In the genomic region with DNA sequence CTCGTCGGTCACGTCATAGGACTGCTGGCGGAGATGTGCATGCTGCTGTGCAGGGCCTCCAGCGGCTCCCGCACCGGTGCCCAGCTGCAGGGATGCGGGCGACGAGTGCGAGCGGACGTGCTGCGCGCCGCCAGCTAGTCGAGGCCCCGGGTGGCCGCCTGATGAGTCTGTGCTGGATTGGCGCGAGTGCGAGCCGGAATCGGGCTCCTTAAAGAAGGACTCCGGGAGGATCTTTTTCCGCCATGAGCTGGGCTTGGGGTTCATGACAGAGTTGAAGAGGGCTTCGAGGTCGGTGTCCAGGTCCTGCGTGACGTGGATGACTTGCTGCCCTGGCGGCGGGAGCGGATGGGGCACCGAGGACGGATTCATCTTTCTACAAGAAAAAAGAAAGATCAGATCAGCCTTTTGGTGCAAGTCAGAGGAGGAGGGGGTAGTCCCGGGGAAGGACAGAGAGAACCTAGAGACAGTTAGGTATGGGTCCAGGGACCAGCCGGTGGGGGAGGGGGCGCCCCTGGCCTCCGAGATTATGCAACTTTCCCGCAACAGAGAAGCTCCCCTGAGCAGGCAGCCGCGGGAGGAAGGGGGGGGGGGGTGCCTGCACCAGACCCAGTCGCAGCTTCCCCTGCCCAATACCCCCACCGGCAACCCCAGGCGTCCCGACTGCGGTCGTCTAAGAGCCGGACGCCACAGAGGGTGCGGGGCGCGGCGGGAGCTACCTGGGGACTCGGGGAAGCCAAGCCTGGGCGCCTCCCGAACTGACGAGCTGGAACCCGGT, we compare ENCODE assay signal across 9 mouse cellular contexts. TPM values are rescaled to one million over a fixed set of nuclear protein-coding genes. Genes with fewer than 3 reads are reported as not detected.
DNase-seq lines count a peak whose midpoint lies in the region; ATAC-seq and TF ChIP-seq lines count a peak whose summit lies in the region.
"Had no signal": no experiment of that assay in that cellular context is flagged by ENCODE, and none has a peak within 500 bp of the region (broad histone marks: within the 10 kb centered on the region; RNA-seq: fewer than 3 reads in every experiment).

No protein-coding gene starts in this region.

- peaks cover 10% of the 10 kb centered on the region; the same call in 1 of the 2 replicates for H3K79me2 ChIP-seq in liver, adult 2 months (ENCODE audit: control insufficient read depth, insufficient read depth, low read length)

- peak overlapping the region; percentile 68 for H3K4me2 ChIP-seq in embryonic facial prominence, embryonic 11.5 days (ENCODE audit: low read depth, low read length)
- peak overlapping the region; percentile 85 for H3K4me2 ChIP-seq in neural tube, embryonic 11.5 days (ENCODE audit: low read depth)

- ATAC-seq in embryonic facial prominence, embryonic 11.5 days (replicated peaks; ENCODE audit: insufficient number of reproducible peaks, low FRiP score, low TSS enrichment, low read depth): peak; percentile 74
- peak; percentile 64 for ATAC-seq in neural tube, embryonic 11.5 days (ENCODE audit: insufficient read depth, low FRiP score, low TSS enrichment)

- TF ChIP-seq POLR2A in kidney, adult 2 months (IDR thresholded peaks at IDR 0.05; ENCODE audit: low read depth, low read length): no peak
- TF ChIP-seq POLR2A in liver, adult 2 months (IDR thresholded peaks at IDR 0.05; ENCODE audit: extremely low read depth, insufficient read depth, low read length): no peak

- H3K36me3 ChIP-seq in embryonic facial prominence, embryonic 11.5 days (replicated peaks; ENCODE audit: control insufficient read depth, insufficient read depth, low read depth, low read length): no peaks in the 10 kb centered on the region; the same call in 1 of the 2 replicates
- H3K36me3 ChIP-seq in kidney, adult 2 months (ENCODE audit: control insufficient read depth, insufficient read depth, low read length): no peaks in the 10 kb centered on the region; the same call in 1 of the 2 replicates
- H3K36me3 ChIP-seq in liver, adult 2 months (ENCODE audit: control insufficient read depth, insufficient read depth, low read length): no peaks in the 10 kb centered on the region
- no peaks in the 10 kb centered on the region for H3K36me3 ChIP-seq in neural tube, embryonic 11.5 days (ENCODE audit: control insufficient read depth, insufficient read depth, low read length)

- 0 out of 2 replicates have a peak, but pooled peaks have one; percentile 7 for TF ChIP-seq CTCF in kidney, adult 2 months (conservative IDR thresholded peaks at IDR 0.05; ENCODE audit: insufficient read depth, insufficient read length, low read depth, low read length)
- TF ChIP-seq CTCF in liver, adult 2 months (IDR thresholded peaks at IDR 0.05; ENCODE audit: low read depth, low read length): peak; percentile 43

- no peaks in the 10 kb centered on the region for H3K9me3 ChIP-seq in embryonic facial prominence, embryonic 11.5 days (replicated peaks; ENCODE audit: control insufficient read depth, low read length)
- H3K9me3 ChIP-seq in neural tube, embryonic 11.5 days (ENCODE audit: control insufficient read depth, low read length): no peaks in the 10 kb centered on the region

- H3K9ac ChIP-seq in embryonic facial prominence, embryonic 11.5 days (replicated peaks; ENCODE audit: low read length): peak overlapping the region; percentile 78
- peak overlapping the region; percentile 81 for H3K9ac ChIP-seq in liver, adult 2 months (ENCODE audit: low read depth, low read length)
- peak overlapping the region; percentile 78 for H3K9ac ChIP-seq in neural tube, embryonic 11.5 days (ENCODE audit: low read length)

- no peaks in the 10 kb centered on the region for H3K27me3 ChIP-seq in embryonic facial prominence, embryonic 11.5 days (ENCODE audit: control insufficient read depth, insufficient read depth, low read length)
- H3K27me3 ChIP-seq in kidney, adult 2 months (replicated peaks; ENCODE audit: control insufficient read depth, insufficient read depth, low read length): no peaks in the 10 kb centered on the region
- H3K27me3 ChIP-seq in liver, adult 2 months (ENCODE audit: control insufficient read depth, insufficient read depth, low read length): no peaks in the 10 kb centered on the region
- H3K27me3 ChIP-seq in neural tube, embryonic 11.5 days (ENCODE audit: control insufficient read depth, insufficient read depth, low read length): no peaks in the 10 kb centered on the region

- peak overlapping the region; percentile 76 for H3K27ac ChIP-seq in embryonic facial prominence, embryonic 11.5 days (replicated peaks; ENCODE audit: low read depth, low read length)
- H3K27ac ChIP-seq in kidney, adult 2 months (ENCODE audit: insufficient read depth, low read depth, low read length): peak overlapping the region; percentile 92
- peak overlapping the region; percentile 41 for H3K27ac ChIP-seq in liver, adult 2 months (replicated peaks; ENCODE audit: insufficient read depth, low read depth, low read length)
- peak overlapping the region; percentile 60; the same call in 1 of the 2 replicates for H3K27ac ChIP-seq in neural tube, embryonic 11.5 days (ENCODE audit: low read depth, low read length)

- DNase-seq in left cerebral cortex, adult 18-20 months (ENCODE audit: low spot score in 2 of 2): peak; percentile 38 to 39
- DNase-seq in left cerebral cortex, adult 11 months (ENCODE audit: low spot score): no peak
- DNase-seq in embryonic facial prominence, embryonic 11.5 days (ENCODE audit: low spot score): peak; percentile 67
- DNase-seq in heart, adult 8-10 months (ENCODE audit: low spot score): peak; percentile 53
- DNase-seq in kidney, adult 2 months: peak; percentile 66
- DNase-seq in liver, adult 2 months (ENCODE audit: extremely low read depth, low read depth, low spot score): no peak
- peak; percentile 72 for DNase-seq in neural tube, embryonic 11.5 days (ENCODE audit: low spot score)
- DNase-seq in urinary bladder, postnatal 14 days (ENCODE audit: low spot score): peak; percentile 57

- H3K4me3 ChIP-seq in embryonic facial prominence, embryonic 11.5 days (ENCODE audit: low read depth, low read length): peak overlapping the region; percentile 81
- peak overlapping the region; percentile 95 for H3K4me3 ChIP-seq in kidney, adult 2 months (ENCODE audit: insufficient read depth, low read depth, low read length)
- peak overlapping the region; percentile 55 for H3K4me3 ChIP-seq in liver, adult 2 months (ENCODE audit: insufficient read depth, low read depth, low read length)
- peak overlapping the region; percentile 84 for H3K4me3 ChIP-seq in neural tube, embryonic 11.5 days (ENCODE audit: low read depth, low read length)

- WGBS in embryonic facial prominence, embryonic 11.5 days: under 1% methylated on average over 57 of the region's 59 CpGs
- under 1% methylated on average over 59 of the region's 59 CpGs for WGBS in kidney, adult 2 months
- under 1% methylated on average over 58 of the region's 59 CpGs for WGBS in liver, adult 2 months
- under 1% methylated on average over 52 of the region's 59 CpGs for WGBS in neural tube, embryonic 11.5 days

- H3K4me1 ChIP-seq in embryonic facial prominence, embryonic 11.5 days (ENCODE audit: control insufficient read depth, insufficient read depth, low read length): peaks cover 7% of the 10 kb centered on the region; the same call in 1 of the 2 replicates
- peaks cover 23% of the 10 kb centered on the region for H3K4me1 ChIP-seq in kidney, adult 2 months (ENCODE audit: control insufficient read depth, insufficient read depth, low read length)
- H3K4me1 ChIP-seq in liver, adult 2 months (ENCODE audit: control insufficient read depth, insufficient read depth, low read length): peaks cover 6% of the 10 kb centered on the region; the same call in 1 of the 2 replicates
- peaks cover 6% of the 10 kb centered on the region; the same call in 1 of the 2 replicates for H3K4me1 ChIP-seq in neural tube, embryonic 11.5 days (ENCODE audit: control insufficient read depth, insufficient read depth, low read length)

RNA-seq across cellular contexts. Expression of gene Wwtr1, which starts 0.6 kb away (rescaled TPM):
- 10 to 100 TPM; 12.1 to 12.5 TPM for total RNA-seq in left cerebral cortex, adult 18-20 months (2021)
- polyA plus RNA-seq in embryonic facial prominence, embryonic 11.5 days (2014; fragmentation: Nextera tagmentation; extraction: Ambion mirVana): 10.4 and 11.7 TPM in 2 replicates
- 10 to 100 TPM; 39.7 to 50.1 (median 46.3) TPM for total RNA-seq in heart, adult 8-10 months (2022)
- 29.6 and 31.2 TPM in 2 replicates for polyA plus RNA-seq in kidney, adult 2 months (2012; rRNA removed)
- 10.5 and 11.9 TPM in 2 replicates for total RNA-seq in liver, adult 2 months (2014; rRNA removed)
- polyA plus RNA-seq in liver, adult 2 months (2012; rRNA removed): 4.9 and 5.4 TPM in 2 replicates
- 11.9 and 12.5 TPM in 2 replicates for polyA plus RNA-seq in neural tube, embryonic 11.5 days (2014; fragmentation: Nextera tagmentation; extraction: Ambion mirVana)
- total RNA-seq: MEL had no signal

Comparison
In these comparisons a context has a peak if more than half of its experiments do, and no peak if none do; other contexts are left out.
1. DNase-seq: peak in left cerebral cortex, adult 18-20 months (2 of 2), embryonic facial prominence, embryonic 11.5 days (single experiment), heart, adult 8-10 months (single experiment), kidney, adult 2 months (single experiment), neural tube, embryonic 11.5 days (single experiment) and urinary bladder, postnatal 14 days (single experiment); none in left cerebral cortex, adult 11 months (single experiment) and liver, adult 2 months (single experiment).
2. H3K27ac ChIP-seq: peak in every context shown above with its lines; median percentile 92 in kidney, adult 2 months; 76 in embryonic facial prominence, embryonic 11.5 days; 60 in neural tube, embryonic 11.5 days; 41 in liver, adult 2 months.
3. Peak in every context shown above with its lines, with median percentiles within 50 percentile points of each other: H3K4me3 ChIP-seq and H3K9ac ChIP-seq.